ENCODE assay signal across 9 mouse cellular contexts in genomic region chr13:56575701-56576321, GRCm38 (mm10). TPM values are rescaled to one million over a fixed set of nuclear protein-coding genes. Genes with fewer than 3 reads are reported as not detected.
DNase-seq lines count a peak whose midpoint lies in the region; ATAC-seq and TF ChIP-seq lines count a peak whose summit lies in the region.
"Had no signal": no experiment of that assay in that cellular context is flagged by ENCODE, and none has a peak within 500 bp of the region (broad histone marks: within the 10 kb centered on the region; RNA-seq: fewer than 3 reads in every experiment).

No protein-coding gene starts in this region.

- 40% methylated on average over 12 of the region's 12 CpGs for WGBS in embryonic facial prominence, embryonic 13.5 days
- WGBS in small intestine, adult 2 months = 51% methylated on average over 12 of the region's 12 CpGs

- TF ChIP-seq POLR2A in small intestine, adult 2 months (IDR thresholded peaks at IDR 0.05; ENCODE audit: low read depth, low read length) = no peak

- H3K4me3 ChIP-seq in embryonic facial prominence, embryonic 13.5 days = no peak overlapping the region
- no peak overlapping the region for H3K4me3 ChIP-seq in small intestine, adult 2 months (ENCODE audit: low read depth, low read length)
- H3K4me3 ChIP-seq: megakaryocyte, embryonic 14.5 days had no signal

- H3K4me2 ChIP-seq in embryonic facial prominence, embryonic 13.5 days = no peak overlapping the region

- no peaks in the 10 kb centered on the region for H3K36me3 ChIP-seq in embryonic facial prominence, embryonic 13.5 days
- no peaks in the 10 kb centered on the region for H3K36me3 ChIP-seq in small intestine, adult 2 months (ENCODE audit: control insufficient read depth, insufficient read depth, low read length)

- peak; percentile 88; the same call in 1 of the 2 replicates for TF ChIP-seq CTCF in small intestine, adult 2 months (IDR thresholded peaks at IDR 0.05; ENCODE audit: extremely low read depth, insufficient read length, insufficient replicate concordance, low read depth, low read length)

- H3K9me3 ChIP-seq in embryonic facial prominence, embryonic 13.5 days = no peaks in the 10 kb centered on the region
- H3K9me3 ChIP-seq: megakaryocyte, embryonic 14.5 days had no signal

- H3K4me1 ChIP-seq in embryonic facial prominence, embryonic 13.5 days = peaks cover 45% of the 10 kb centered on the region
- H3K4me1 ChIP-seq in small intestine, adult 2 months (ENCODE audit: control insufficient read depth, insufficient read depth, insufficient read length, low read length) = no peaks in the 10 kb centered on the region
- H3K4me1 ChIP-seq: megakaryocyte, embryonic 14.5 days had no signal

- H3K27ac ChIP-seq in embryonic facial prominence, embryonic 13.5 days = peak overlapping the region; percentile 83
- peak overlapping the region; percentile 58 for H3K27ac ChIP-seq in small intestine, adult 2 months (ENCODE audit: insufficient read depth, low read depth, low read length)

- H3K27me3 ChIP-seq in embryonic facial prominence, embryonic 13.5 days = no peaks in the 10 kb centered on the region
- no peaks in the 10 kb centered on the region for H3K27me3 ChIP-seq in small intestine, adult 2 months (ENCODE audit: control insufficient read depth, insufficient read depth, low read length)

- DNase-seq in ES-CJ7 (ENCODE audit: low read depth, low spot score) = peak; percentile 87
- peak; percentile 78 for DNase-seq in adrenal gland, postnatal 25 days
- peak; percentile 83 to 89 for DNase-seq in heart, postnatal 10 days
- DNase-seq in layer of hippocampus, adult 9-10 months (ENCODE audit: low spot score) = peak; percentile 58
- DNase-seq in lung, postnatal 36 days = peak; percentile 91
- DNase-seq in yolk sac, embryonic 10.5 days (ENCODE audit: low spot score) = peak; percentile 67

- no peak for ATAC-seq in embryonic facial prominence, embryonic 13.5 days (ENCODE audit: insufficient number of reproducible peaks, insufficient read depth, low FRiP score, low TSS enrichment, low read depth)

- intact Hi-C loops in heart, postnatal 10 days (cut with DNase I) = loop anchor here (2.0 to 5.0 kb wide), 2 partner anchors 66 to 83 kb away; no protein-coding TSS in a partner anchor

- H3K9ac ChIP-seq in embryonic facial prominence, embryonic 13.5 days = no peak overlapping the region

RNA-seq across cellular contexts. Expression of gene Lect2, which starts 27.5 kb away (rescaled TPM):
- 0.39 and 1.2 TPM in 2 replicates for total RNA-seq in adrenal gland, postnatal 25 days (2021)
- 0.44 TPM in 1 of 2 replicates, not detected in the other for polyA plus RNA-seq in embryonic facial prominence, embryonic 13.5 days (2015; fragmentation: Nextera tagmentation; extraction: Ambion mirVana)
- total RNA-seq in heart, postnatal 10 days (2021) = not detected
- 2.5 TPM in 1 of 2 replicates, not detected in the other for polyA plus RNA-seq in small intestine, adult 2 months (2012; rRNA removed)

RNA-seq across cellular contexts. Expression of gene Tgfbi, which starts 33.5 kb away (rescaled TPM):
- total RNA-seq in adrenal gland, postnatal 25 days (2021) = 26.5 and 32.9 TPM in 2 replicates
- polyA plus RNA-seq in embryonic facial prominence, embryonic 13.5 days (2015; fragmentation: Nextera tagmentation; extraction: Ambion mirVana) = 68.8 TPM in 2 replicates
- 10 to 100 TPM; 18.6 to 21.2 TPM for total RNA-seq in heart, postnatal 10 days (2021)
- 67.9 and 221 TPM in 2 replicates for polyA plus RNA-seq in small intestine, adult 2 months (2012; rRNA removed)

RNA-seq across cellular contexts. Expression of gene Fbxl21, which starts 53.5 kb away (rescaled TPM):
- total RNA-seq in adrenal gland, postnatal 25 days (2021) = 2.3 and 5.6 TPM in 2 replicates
- polyA plus RNA-seq in embryonic facial prominence, embryonic 13.5 days (2015; fragmentation: Nextera tagmentation; extraction: Ambion mirVana) = 2.8 and 3.0 TPM in 2 replicates
- total RNA-seq in heart, postnatal 10 days (2021) = 1 to 10 TPM; 1.0 to 1.1 TPM
- 0.60 and 2.2 TPM in 2 replicates for polyA plus RNA-seq in small intestine, adult 2 months (2012; rRNA removed)
